Mouse (Mus musculus) liver, embryonic 14.5 days (tissue): Measurements from ENCODE around the gene Zbtb42. TPM values are rescaled to one million over a fixed set of nuclear protein-coding genes. Genes with fewer than 3 reads are reported as not detected.

ENCODE experiments used
- ATAC-seq: fragments of 200-750 bp; cut with Nextera tagmentation; 2 replicates; pipeline ENCODE4 v1.8.0; 2017; ENCODE audit warnings: moderate number of reproducible peaks, mild to moderate bottlenecking, moderate library complexity; ENCODE audit not compliant: insufficient read depth
- DNase-seq, 3 experiments: peaks; one replicate each; pipeline ENCODE4 v3.0.0-alpha.2; 2012 to 2013; ENCODE audit warnings: low read depth in 3 of 3, low spot score in 3 of 3
- H3K27ac ChIP-seq: fragments of 300-500 bp; sonication (generic); 2 replicates; pipeline ENCODE4 v1.5.1; 2014; ENCODE audit warnings: moderate library complexity, mild to moderate bottlenecking, control low read depth, inconsistent platforms
- H3K27me3 ChIP-seq: fragments of 300-500 bp; sonication (generic); 2 replicates; pipeline ENCODE4 v1.6.1; 2014; ENCODE audit warnings: mild to moderate bottlenecking, low read length, moderate library complexity; ENCODE audit not compliant: control insufficient read depth, insufficient read depth
- H3K36me3 ChIP-seq: fragments of 300-500 bp; sonication (generic); replicated peaks from 2 replicates; pipeline ENCODE4 v1.6.1; 2014; ENCODE audit warnings: low read depth; ENCODE audit not compliant: control insufficient read depth, insufficient read depth
- H3K4me1 ChIP-seq, 2 experiments: fragments of 200-500 bp in 1 of 2; fragments of 300-500 bp in 1 of 2; sonication (generic) in 1 of 2; replicated peaks; 2 replicates each; pipeline ENCODE4 v1.6.1; 2012 to 2014; ENCODE audit warnings: antibody characterized with exemption in 1 of 2, inconsistent platforms in 1 of 2, low read length in 1 of 2; ENCODE audit not compliant: control insufficient read depth in 2 of 2, insufficient read depth in 2 of 2
- H3K4me2 ChIP-seq: fragments of 300-500 bp; sonication (generic); 2 replicates; pipeline ENCODE4 v1.6.1; 2014; ENCODE audit warnings: low read depth, mild to moderate bottlenecking, control low read depth, moderate library complexity
- H3K4me3 ChIP-seq, 2 experiments: fragments of 200-500 bp in 1 of 2; fragments of 300-500 bp in 1 of 2; sonication (generic) in 1 of 2; 2 replicates each; pipeline ENCODE4 v1.5.1; 2012 to 2014; ENCODE audit warnings: low read depth in 2 of 2, low read length in 2 of 2, mild to moderate bottlenecking in 2 of 2, control low read depth in 1 of 2, inconsistent platforms in 1 of 2, moderate library complexity in 1 of 2; ENCODE audit not compliant: insufficient read depth in 1 of 2
- H3K9ac ChIP-seq: fragments of 300-500 bp; sonication (generic); replicated peaks from 2 replicates; pipeline ENCODE4 v1.6.1; 2014; ENCODE audit warnings: mild to moderate bottlenecking, control low read depth, moderate library complexity
- H3K9me3 ChIP-seq: fragments of 300-500 bp; sonication (generic); 2 replicates; pipeline ENCODE4 v1.6.1; 2016; ENCODE audit warnings: low read length, mixed read lengths; ENCODE audit not compliant: control insufficient read depth
- CTCF ChIP-seq: IDR thresholded peaks from 2 replicates; pipeline ENCODE4 v1.5.1; 2016; ENCODE audit warnings: antibody characterized with exemption, low read depth, control low read depth
- EP300 ChIP-seq: IDR thresholded peaks from 2 replicates; pipeline ENCODE4 v1.6.1; 2016; ENCODE audit warnings: antibody characterized with exemption, low read depth
- WGBS: fragments of 180-500 bp; shearing (Covaris S2); extraction: QIAGEN DNeasy Blood & Tissue Kit; methylation state at CpG from one replicate; pipeline ENCODE4 v1.1.7; 2014; ENCODE audit not compliant: insufficient replicate concordance; 5-methylcytosine and 5-hydroxymethylcytosine counted together
- polyA plus RNA-seq, 2 experiments: library from polyadenylated mRNA; depleted of rRNA in 1 of 2; stranded (reverse) in 1 of 2; unstranded in 1 of 2; fragments of >200 nt; fragmentation: Nextera tagmentation in 1 of 2; extraction: Ambion mirVana in 1 of 2; gene quantifications; 2 replicates each; pipeline versions ENCODE4 v1.2.1 to v1.2.3; 2012 to 2014

Gene Zbtb42
- polyA plus RNA-seq, 2 experiments, result 0.69 to 1.1 TPM

DNA sequence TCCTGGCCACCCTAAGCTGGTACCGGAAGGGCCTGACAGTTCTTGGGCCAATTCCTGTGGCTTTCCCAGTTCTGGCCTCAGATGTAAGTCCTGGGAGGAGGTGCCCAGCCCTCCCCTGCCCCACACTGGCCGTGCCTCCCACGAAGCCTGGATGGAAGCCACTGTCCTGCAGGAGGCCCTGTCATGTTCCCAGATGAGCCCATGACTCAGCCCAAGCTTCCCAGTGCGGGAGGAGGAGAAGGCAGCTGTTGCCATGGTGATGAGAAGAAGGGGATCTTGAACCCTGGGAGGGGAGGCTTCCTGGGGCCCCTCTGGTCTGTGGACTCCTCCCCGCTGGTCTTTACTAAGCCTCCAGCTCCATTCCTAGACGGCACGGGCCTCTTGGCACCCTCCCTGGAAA lies 4.7 kb downstream of the Zbtb42 start:
- no peak for TF ChIP-seq CTCF
- DNase-seq (no peak), ATAC-seq (no peak)
- H3K4me1 ChIP-seq, result no peaks in the 10 kb centered on the region
- H3K27me3 ChIP-seq, result peaks cover 31% of the 10 kb centered on the region
- H3K4me3 ChIP-seq, result no peak overlapping the region
- no peak overlapping the region for H3K9ac ChIP-seq
- no peaks in the 10 kb centered on the region for H3K36me3 ChIP-seq
- H3K4me2 ChIP-seq, result no peak overlapping the region
- no peaks in the 10 kb centered on the region for H3K9me3 ChIP-seq
- H3K27ac ChIP-seq, result no peak overlapping the region
- 58% methylated on average over 7 of the region's 7 CpGs for WGBS

DNA sequence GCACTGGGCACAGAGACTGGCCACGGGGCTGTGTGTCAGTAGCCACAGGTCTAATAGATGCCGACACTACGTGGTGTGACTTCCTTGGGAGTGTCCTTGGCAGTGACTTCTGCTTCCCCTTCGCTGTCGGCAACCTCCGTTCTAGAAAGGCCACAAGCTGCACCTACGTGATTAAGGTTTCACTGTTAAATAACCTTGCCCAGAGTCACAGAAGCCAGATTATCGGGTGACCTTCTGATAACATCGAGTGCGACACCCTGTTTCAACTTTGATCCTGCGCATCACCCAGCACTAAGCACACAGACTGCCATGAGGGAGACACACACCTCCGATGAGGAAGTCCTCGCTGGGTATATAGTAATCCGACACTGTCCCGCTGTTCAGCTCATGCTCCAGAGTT lies 9.8 kb downstream of the Zbtb42 start:
- Histone ChIP-seq H3K27ac (no peak overlapping the region), H3K4me2 (no peak overlapping the region), H3K27me3 (no peaks in the 10 kb centered on the region; the same call in 1 of the 2 replicates), H3K36me3 (no peaks in the 10 kb centered on the region), H3K4me3 (no peak overlapping the region), H3K4me1 (peaks cover 0 to 6% of the 10 kb centered on the region in 2 experiments; a peak in 2 of 4 replicates), H3K9ac (no peak overlapping the region), H3K9me3 (no peaks in the 10 kb centered on the region)
- DNase-seq (no peak), ATAC-seq (no peak)
- 14% methylated on average over 15 of the region's 15 CpGs for WGBS
- TF ChIP-seq EP300 (no peak), CTCF (no peak)

DNA sequence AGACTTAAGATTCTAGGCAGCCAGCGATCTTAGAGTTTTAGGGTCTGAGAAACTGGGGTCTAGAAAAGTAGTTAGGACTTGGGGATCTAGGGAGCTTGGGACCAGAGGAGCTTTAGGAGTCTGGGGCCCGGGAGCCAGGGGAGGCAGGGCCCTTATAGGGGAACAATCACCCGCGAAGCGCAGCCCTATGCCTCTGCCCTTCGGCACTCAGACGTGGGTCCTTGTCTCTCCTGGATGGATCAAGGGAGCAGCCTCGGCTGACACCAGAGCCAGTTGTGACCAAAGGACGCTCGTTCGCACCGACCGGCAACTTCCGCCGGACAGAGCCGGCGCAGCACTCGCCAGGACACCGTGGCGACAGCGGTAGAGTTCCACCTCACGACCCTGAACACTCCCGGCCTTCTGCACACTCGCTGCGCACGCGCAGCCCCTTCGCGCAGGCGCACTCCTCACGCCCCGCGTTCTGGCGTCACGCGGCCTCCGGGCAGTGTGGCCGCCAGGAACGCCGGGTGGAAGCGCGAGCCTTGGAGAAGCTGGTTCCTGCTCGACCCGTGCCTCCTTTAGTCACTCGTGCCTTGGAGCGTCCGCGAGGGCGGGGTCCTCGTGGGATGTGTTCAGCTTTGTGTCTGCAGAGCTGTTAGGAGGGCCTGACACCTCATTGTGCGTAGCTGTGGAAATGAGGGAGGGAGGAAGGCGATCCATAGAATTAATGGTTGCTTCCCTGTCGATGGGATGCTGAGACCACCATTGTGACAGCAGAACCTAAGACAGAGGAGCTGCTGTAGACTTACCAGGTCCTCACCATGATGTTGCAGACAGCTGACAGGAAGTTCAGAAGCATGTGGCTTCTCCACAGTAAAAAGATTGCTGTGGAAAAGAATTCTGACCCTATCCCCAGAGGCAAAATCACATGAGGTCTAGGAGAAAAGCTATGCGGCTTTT lies 14.8 kb downstream of the Zbtb42 start:
- Histone ChIP-seq H3K27ac (peak overlapping the region; percentile 17; the same call in 1 of the 2 replicates), H3K9ac (peak overlapping the region; percentile 78), H3K4me3 (peak overlapping the region; percentile 72 to 81), H3K9me3 (no peaks in the 10 kb centered on the region), H3K27me3 (no peaks in the 10 kb centered on the region), H3K4me2 (peak overlapping the region; percentile 77), H3K4me1 (peaks cover 0 to 14% of the 10 kb centered on the region in 2 experiments; a peak in 2 of 4 replicates), H3K36me3 (no peaks in the 10 kb centered on the region)
- DNase-seq (peak; percentile 69 to 75 (median 71)), ATAC-seq (peak; percentile 93)
- no peak for TF ChIP-seq CTCF
- no peak for TF ChIP-seq EP300
- WGBS, result 2% methylated on average over 54 of the region's 54 CpGs

DNA sequence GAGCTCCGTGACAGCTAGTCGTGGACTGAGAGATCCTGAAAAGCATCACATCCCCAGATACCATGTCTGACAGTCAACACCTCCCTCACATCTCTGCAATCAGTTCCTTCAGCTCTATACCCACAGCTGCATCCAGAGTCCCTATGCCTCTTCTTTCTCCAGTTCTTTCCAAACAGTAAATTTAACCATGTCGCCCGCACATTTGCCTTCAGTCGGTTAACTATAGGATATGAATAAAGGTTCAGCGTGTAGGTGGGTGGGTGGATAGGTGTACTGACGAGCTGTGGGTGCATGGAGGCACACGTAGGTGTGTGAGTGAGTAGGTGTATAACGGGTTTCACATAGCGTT lies 15.5 kb downstream of the Zbtb42 start:
- H3K27me3 ChIP-seq, result no peaks in the 10 kb centered on the region
- ATAC-seq (no peak), DNase-seq (no peak)
- TF ChIP-seq CTCF, result no peak
- no peak for TF ChIP-seq EP300
- no peak overlapping the region for H3K27ac ChIP-seq
- H3K36me3 ChIP-seq, result no peaks in the 10 kb centered on the region
- WGBS, result 70% methylated on average over 10 of the region's 10 CpGs
- H3K4me3 ChIP-seq, result no peak overlapping the region
- H3K4me1 ChIP-seq, result peaks cover 0 to 14% of the 10 kb centered on the region in 2 experiments; a peak in 2 of 4 replicates
- peak overlapping the region; percentile 77 for H3K4me2 ChIP-seq
- H3K9me3 ChIP-seq, result no peaks in the 10 kb centered on the region
- no peak overlapping the region; the same call in 1 of the 2 replicates for H3K9ac ChIP-seq

DNA sequence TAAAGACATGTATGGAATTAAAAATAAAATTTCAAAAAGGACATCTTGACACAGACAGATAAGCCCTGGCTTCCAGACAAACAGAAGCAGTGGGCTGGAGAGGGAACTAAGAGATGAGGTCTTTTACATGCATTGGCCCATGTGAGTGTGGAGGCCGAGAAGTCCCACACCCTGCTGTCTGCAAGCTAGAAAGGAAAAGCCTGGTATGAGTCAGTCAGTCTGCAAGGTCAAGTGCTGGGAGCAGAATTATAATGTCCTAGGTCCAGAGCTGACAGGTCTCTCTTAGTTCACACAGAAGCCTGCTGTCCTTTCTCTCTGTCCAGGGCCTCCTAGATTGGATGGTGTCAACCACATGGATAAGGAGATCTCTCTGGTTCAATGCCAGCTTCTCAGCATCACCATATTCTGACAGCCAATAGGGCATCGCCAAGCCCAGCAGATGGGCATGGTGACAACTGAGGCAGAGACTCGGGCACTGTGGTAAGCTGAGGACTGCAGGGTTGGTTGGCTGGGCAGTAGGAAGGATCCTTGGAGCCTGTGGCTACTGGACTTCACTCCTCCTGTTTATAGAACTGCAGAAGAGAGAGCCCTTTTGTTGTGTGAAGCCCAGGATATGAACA lies 18.3 kb downstream of the Zbtb42 start:
- Histone ChIP-seq H3K9ac (no peak overlapping the region), H3K36me3 (no peaks in the 10 kb centered on the region), H3K4me2 (no peak overlapping the region), H3K27me3 (peaks cover 4% of the 10 kb centered on the region; the same call in 1 of the 2 replicates), H3K4me1 (peaks cover 0 to 14% of the 10 kb centered on the region in 2 experiments; a peak in 2 of 4 replicates), H3K9me3 (no peaks in the 10 kb centered on the region), H3K27ac (no peak overlapping the region), H3K4me3 (no peak overlapping the region)
- 62% methylated on average over 3 of the region's 3 CpGs for WGBS
- no peak for TF ChIP-seq EP300
- no peak for TF ChIP-seq CTCF
- no peak for DNase-seq
- no peak for ATAC-seq
